Mouse (Mus musculus) embryonic fibroblast, embryonic 13.5 days (primary cell): Measurements from ENCODE around the gene Rab5if.

Experiments used
- CTCF ChIP-seq: IDR thresholded peaks from 2 replicates; pipeline ENCODE4 v1.5.1; 2011; ENCODE audit warnings: mild to moderate bottlenecking, control low read depth, low read length, moderate library complexity, borderline replicate concordance; ENCODE audit not compliant: insufficient read depth
- POLR2A ChIP-seq: IDR thresholded peaks from 2 replicates; pipeline ENCODE4 v1.6.1; 2011; ENCODE audit warnings: low read depth, mild to moderate bottlenecking, control low read depth, low read length, moderate library complexity

- TF ChIP-seq CTCF (no peak), POLR2A (no peak)
Observed at GRCm38 (mm10) chr2:156887017-156887416, 24.1 kb downstream of the Rab5if start, which contains the start of gene Sla2.
